Comparison of ENCODE assay signal across 8 mouse cellular contexts in the genomic region with DNA sequence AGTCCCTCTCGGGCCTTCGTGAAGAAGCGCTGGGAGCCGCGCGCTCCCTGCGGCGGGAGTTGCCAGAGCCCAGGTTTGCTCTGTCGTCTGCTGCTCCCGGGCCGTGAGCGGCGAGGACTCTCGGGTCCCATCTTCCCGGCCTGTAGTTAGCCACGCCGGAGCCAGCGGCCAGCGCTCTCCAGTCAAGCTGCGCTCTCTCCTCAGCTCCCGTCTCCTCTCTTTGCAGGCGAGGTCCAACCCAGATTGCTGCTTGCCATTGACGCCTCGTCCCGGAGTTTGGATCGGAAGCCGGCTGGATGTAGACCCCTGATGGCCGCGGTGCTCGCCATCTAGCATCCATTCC. TPM values are rescaled to one million over a fixed set of nuclear protein-coding genes. Genes with fewer than 3 reads are reported as not detected.
DNase-seq lines count a peak whose midpoint lies in the region; ATAC-seq and TF ChIP-seq lines count a peak whose summit lies in the region.

No protein-coding gene starts in this region.

- H3K9me3 ChIP-seq in heart, embryonic 12.5 days (replicated peaks): no peaks in the 10 kb centered on the region
- no peaks in the 10 kb centered on the region for H3K9me3 ChIP-seq in E14TG2a.4 (ENCODE audit: low read length)
- no peaks in the 10 kb centered on the region for H3K9me3 ChIP-seq in forebrain, embryonic 14.5 days (replicated peaks; ENCODE audit: control insufficient read depth, low read length)
- H3K9me3 ChIP-seq in liver, embryonic 16.5 days (replicated peaks; ENCODE audit: control insufficient read depth, low read length): no peaks in the 10 kb centered on the region

- no peaks in the 10 kb centered on the region for H3K27me3 ChIP-seq in heart, embryonic 12.5 days (replicated peaks)
- no peaks in the 10 kb centered on the region for H3K27me3 ChIP-seq in E14TG2a.4 (ENCODE audit: insufficient read depth, low read length)
- H3K27me3 ChIP-seq in forebrain, embryonic 14.5 days (replicated peaks; ENCODE audit: control insufficient read depth, insufficient read depth, low read length): no peaks in the 10 kb centered on the region
- H3K27me3 ChIP-seq in liver, embryonic 16.5 days (ENCODE audit: control insufficient read depth, insufficient read depth, low read depth, low read length): no peaks in the 10 kb centered on the region

- H3K27ac ChIP-seq in heart, embryonic 12.5 days (ENCODE audit: poor library complexity, severe bottlenecking): peak overlapping the region; percentile 84
- H3K27ac ChIP-seq in forebrain, embryonic 14.5 days (ENCODE audit: low read depth, low read length): peak overlapping the region; percentile 81
- peak overlapping the region; percentile 91 for H3K27ac ChIP-seq in liver, embryonic 16.5 days (ENCODE audit: low read length)

- intact Hi-C loops in heart, postnatal 36 days (cut with DNase I): no loop called here

- TF ChIP-seq CTCF in E14TG2a.4 (conservative IDR thresholded peaks at IDR 0.05; ENCODE audit: low read length): no peak

- peak overlapping the region; percentile 86 for H3K9ac ChIP-seq in heart, embryonic 12.5 days
- peak overlapping the region; percentile 79 for H3K9ac ChIP-seq in forebrain, embryonic 14.5 days (ENCODE audit: low read length)
- H3K9ac ChIP-seq in liver, embryonic 16.5 days (ENCODE audit: low read depth, low read length): peak overlapping the region; percentile 94

- H3K36me3 ChIP-seq in heart, embryonic 12.5 days: peaks cover 30% of the 10 kb centered on the region
- peaks cover 38% of the 10 kb centered on the region for H3K36me3 ChIP-seq in E14TG2a.4 (ENCODE audit: insufficient read depth, low read length)
- H3K36me3 ChIP-seq in forebrain, embryonic 14.5 days (ENCODE audit: control insufficient read depth, insufficient read depth, low read length): peaks cover 30% of the 10 kb centered on the region
- H3K36me3 ChIP-seq in liver, embryonic 16.5 days (ENCODE audit: control insufficient read depth, insufficient read depth): peaks cover 14% of the 10 kb centered on the region; the same call in 1 of the 2 replicates

- H3K4me3 ChIP-seq in heart, embryonic 12.5 days: peak overlapping the region; percentile 75
- peak overlapping the region; percentile 97 for H3K4me3 ChIP-seq in E14TG2a.4 (replicated peaks; ENCODE audit: low read length)
- H3K4me3 ChIP-seq in forebrain, embryonic 14.5 days (ENCODE audit: low read depth, low read length): peak overlapping the region; percentile 85
- peak overlapping the region; percentile 96 for H3K4me3 ChIP-seq in liver, embryonic 16.5 days (ENCODE audit: low read depth, low read length)

- peaks cover 9% of the 10 kb centered on the region; the same call in 1 of the 2 replicates for H3K4me1 ChIP-seq in heart, embryonic 12.5 days (replicated peaks)
- H3K4me1 ChIP-seq in E14TG2a.4 (replicated peaks; ENCODE audit: low read depth, low read length): peaks cover 9% of the 10 kb centered on the region; the same call in 1 of the 2 replicates
- H3K4me1 ChIP-seq in forebrain, embryonic 14.5 days (ENCODE audit: control insufficient read depth, insufficient read depth, low read length): peaks cover 7% of the 10 kb centered on the region
- H3K4me1 ChIP-seq in liver, embryonic 16.5 days (ENCODE audit: control insufficient read depth, low read depth, low read length): peaks cover 5% of the 10 kb centered on the region; the same call in 1 of the 2 replicates

- peak; percentile 70 for ATAC-seq in heart, embryonic 12.5 days (ENCODE audit: insufficient number of reproducible peaks, low FRiP score)
- peak; percentile 73 for ATAC-seq in forebrain, embryonic 14.5 days
- peak; percentile 53; the same call in 1 of the 2 replicates for ATAC-seq in liver, embryonic 16.5 days (ENCODE audit: low read depth)

- DNase-seq in heart, postnatal 36 days: no peak
- DNase-seq in forebrain, embryonic 14.5 days (ENCODE audit: low spot score): no peak
- DNase-seq in urinary bladder, adult 2 months (ENCODE audit: low spot score): no peak
- DNase-seq in cerebellum, adult 9-11 months: no peak
- DNase-seq in urinary bladder, postnatal 25 days (ENCODE audit: low spot score): no peak

- peak overlapping the region; percentile 81 for H3K4me2 ChIP-seq in heart, embryonic 12.5 days
- peak overlapping the region; percentile 82 for H3K4me2 ChIP-seq in forebrain, embryonic 14.5 days (ENCODE audit: low read length)
- H3K4me2 ChIP-seq in liver, embryonic 16.5 days (ENCODE audit: low read depth, low read length): peak overlapping the region; percentile 91

- 0% methylated on average over 30 of the region's 30 CpGs for WGBS in heart, embryonic 12.5 days
- under 1% methylated on average over 30 of the region's 30 CpGs for WGBS in forebrain, embryonic 14.5 days
- 0% methylated on average over 30 of the region's 30 CpGs for WGBS in liver, embryonic 16.5 days (ENCODE audit: insufficient replicate concordance)

RNA-seq across cellular contexts. Expression of a gene that starts 0.3 kb away (rescaled TPM):
- 29.2 and 30.2 TPM in 2 replicates for polyA plus RNA-seq in heart, embryonic 12.5 days (2016; fragmentation: Nextera tagmentation; extraction: Ambion mirVana)
- 10 to 100 TPM; 30.7 to 39.3 TPM for total RNA-seq in heart, postnatal 36 days (2021)
- 63.0 and 71.9 TPM in 2 replicates for polyA plus RNA-seq in forebrain, embryonic 14.5 days (2014; fragmentation: Nextera tagmentation; extraction: Ambion mirVana)
- polyA plus RNA-seq in liver, embryonic 16.5 days (2015; fragmentation: Nextera tagmentation; extraction: Ambion mirVana): 13.6 and 13.7 TPM in 2 replicates
- polyA plus RNA-seq in urinary bladder, adult 2 months (2012; rRNA removed): 34.5 and 35.2 TPM in 2 replicates

RNA-seq across cellular contexts. Expression of a gene that starts 34.4 kb away (rescaled TPM):
- polyA plus RNA-seq in heart, embryonic 12.5 days (2016; fragmentation: Nextera tagmentation; extraction: Ambion mirVana): 47.5 and 48.0 TPM in 2 replicates
- total RNA-seq in heart, postnatal 36 days (2021): 10 to 100 TPM; 44.5 to 47.1 TPM
- 53.6 and 61.1 TPM in 2 replicates for polyA plus RNA-seq in forebrain, embryonic 14.5 days (2014; fragmentation: Nextera tagmentation; extraction: Ambion mirVana)
- polyA plus RNA-seq in liver, embryonic 16.5 days (2015; fragmentation: Nextera tagmentation; extraction: Ambion mirVana): 5.6 and 6.1 TPM in 2 replicates
- polyA plus RNA-seq in urinary bladder, adult 2 months (2012; rRNA removed): 55.7 and 56.8 TPM in 2 replicates

RNA-seq across cellular contexts. Expression of a gene that starts 49.7 kb away (rescaled TPM):
- polyA plus RNA-seq in heart, embryonic 12.5 days (2016; fragmentation: Nextera tagmentation; extraction: Ambion mirVana): 0.09 and 0.10 TPM in 2 replicates
- not detected for total RNA-seq in heart, postnatal 36 days (2021)
- 0.09 and 0.16 TPM in 2 replicates for polyA plus RNA-seq in forebrain, embryonic 14.5 days (2014; fragmentation: Nextera tagmentation; extraction: Ambion mirVana)
- not detected in 2 replicates for polyA plus RNA-seq in liver, embryonic 16.5 days (2015; fragmentation: Nextera tagmentation; extraction: Ambion mirVana)
- not detected in 2 replicates for polyA plus RNA-seq in urinary bladder, adult 2 months (2012; rRNA removed)
